Comparison of ENCODE assay signal across 8 mouse cellular contexts in the genomic region with DNA sequence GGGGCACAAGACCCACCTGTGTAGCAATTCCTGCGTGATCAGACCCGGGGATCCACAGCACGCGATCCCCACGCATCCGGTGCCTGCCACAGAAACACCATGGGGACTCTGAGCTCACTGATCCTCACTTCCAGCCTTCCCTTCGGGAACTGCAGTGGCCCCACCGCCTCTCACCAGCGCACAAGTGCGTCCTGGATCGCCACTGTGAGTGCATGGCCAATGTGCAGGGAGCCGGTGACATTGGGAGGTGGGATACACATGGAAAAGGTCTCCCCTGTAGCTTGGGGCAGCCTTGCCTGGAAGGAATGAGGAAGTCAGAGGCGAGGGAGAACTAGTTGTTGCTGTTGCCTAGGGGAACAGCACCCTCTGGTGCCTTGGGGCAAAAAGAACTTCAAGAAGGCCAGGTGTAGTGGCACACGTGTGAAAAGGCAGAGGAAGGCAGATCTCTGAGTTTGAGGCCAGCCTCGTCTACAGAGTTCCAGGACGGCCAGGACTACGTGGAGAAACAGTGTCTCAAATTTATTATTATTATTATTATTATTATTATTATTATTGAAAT. TPM values are rescaled to one million over a fixed set of nuclear protein-coding genes. Genes with fewer than 3 reads are reported as not detected.
A peak's percentile ranks its signal among the peaks of the same experiment; 100 is the strongest.
DNase-seq lines count a peak whose midpoint lies in the region; ATAC-seq lines count a peak whose summit lies in the region.

No protein-coding gene starts in this region.

- peaks cover 67% of the 10 kb centered on the region for H3K36me3 ChIP-seq in forebrain, embryonic 10.5 days (replicated peaks)
- H3K36me3 ChIP-seq in forebrain, embryonic 15.5 days = peaks cover 13% of the 10 kb centered on the region; the same call in 1 of the 2 replicates
- peaks cover 43% of the 10 kb centered on the region for H3K36me3 ChIP-seq in liver, embryonic 13.5 days
- H3K36me3 ChIP-seq in stomach, embryonic 15.5 days = peaks cover 36% of the 10 kb centered on the region

- no peak overlapping the region for H3K4me2 ChIP-seq in forebrain, embryonic 15.5 days (replicated peaks)
- H3K4me2 ChIP-seq in liver, embryonic 13.5 days = peak overlapping the region; percentile 97; the same call in 1 of the 2 replicates
- peak overlapping the region; percentile 80 for H3K4me2 ChIP-seq in stomach, embryonic 15.5 days

- H3K27ac ChIP-seq in forebrain, embryonic 10.5 days = peak overlapping the region; percentile 2; the same call in 1 of the 2 replicates
- no peak overlapping the region for H3K27ac ChIP-seq in forebrain, embryonic 15.5 days (replicated peaks)
- H3K27ac ChIP-seq in liver, embryonic 13.5 days = no peak overlapping the region; the same call in 1 of the 2 replicates
- H3K27ac ChIP-seq in stomach, embryonic 15.5 days = no peak overlapping the region

- no peak overlapping the region for H3K9ac ChIP-seq in forebrain, embryonic 15.5 days (replicated peaks)
- no peak overlapping the region for H3K9ac ChIP-seq in liver, embryonic 13.5 days
- no peak overlapping the region for H3K9ac ChIP-seq in stomach, embryonic 15.5 days

- no peak for DNase-seq in forebrain, embryonic 10.5 days (ENCODE audit: extremely low spot score, low spot score)
- peak; percentile 25 for DNase-seq in urinary bladder, postnatal 25 days (ENCODE audit: low spot score)
- DNase-seq in urinary bladder, adult 2 months (ENCODE audit: low spot score) = no peak
- DNase-seq in induced T-regulatory cell, adult 2 months (ENCODE audit: low read depth) = peak; percentile 53
- DNase-seq in liver, embryonic 13.5 days = no peak
- DNase-seq in gastrocnemius, postnatal 4 days (ENCODE audit: low spot score in 2 of 2) = no peak

- no peaks in the 10 kb centered on the region for H3K9me3 ChIP-seq in forebrain, embryonic 10.5 days
- H3K9me3 ChIP-seq in forebrain, embryonic 15.5 days = no peaks in the 10 kb centered on the region
- H3K9me3 ChIP-seq in liver, embryonic 13.5 days (replicated peaks) = no peaks in the 10 kb centered on the region
- H3K9me3 ChIP-seq in stomach, embryonic 15.5 days = no peaks in the 10 kb centered on the region

- no peak for ATAC-seq in forebrain, embryonic 15.5 days (replicated peaks)
- ATAC-seq in liver, embryonic 13.5 days (ENCODE audit: low read depth) = no peak
- no peak; the same call in 1 of the 2 replicates for ATAC-seq in stomach, embryonic 15.5 days (ENCODE audit: insufficient read depth, low FRiP score, low read depth)

- H3K27me3 ChIP-seq in forebrain, embryonic 10.5 days (ENCODE audit: poor library complexity, severe bottlenecking) = no peaks in the 10 kb centered on the region
- H3K27me3 ChIP-seq in forebrain, embryonic 15.5 days = no peaks in the 10 kb centered on the region
- H3K27me3 ChIP-seq in liver, embryonic 13.5 days = no peaks in the 10 kb centered on the region
- H3K27me3 ChIP-seq in stomach, embryonic 15.5 days (replicated peaks) = no peaks in the 10 kb centered on the region

- peak overlapping the region; percentile 60; the same call in 1 of the 2 replicates for H3K4me3 ChIP-seq in forebrain, embryonic 10.5 days
- H3K4me3 ChIP-seq in forebrain, embryonic 15.5 days = no peak overlapping the region
- H3K4me3 ChIP-seq in liver, embryonic 13.5 days (replicated peaks) = no peak overlapping the region
- H3K4me3 ChIP-seq in stomach, embryonic 15.5 days (replicated peaks) = no peak overlapping the region

- peaks cover 25% of the 10 kb centered on the region for H3K4me1 ChIP-seq in forebrain, embryonic 10.5 days
- peaks cover 16% of the 10 kb centered on the region for H3K4me1 ChIP-seq in forebrain, embryonic 15.5 days
- peaks cover 23% of the 10 kb centered on the region for H3K4me1 ChIP-seq in liver, embryonic 13.5 days (replicated peaks)
- peaks cover 12% of the 10 kb centered on the region for H3K4me1 ChIP-seq in stomach, embryonic 15.5 days

- 80% methylated on average over 17 of the region's 17 CpGs for WGBS in forebrain, embryonic 10.5 days
- WGBS in forebrain, embryonic 15.5 days = 80% methylated on average over 17 of the region's 17 CpGs
- WGBS in liver, embryonic 13.5 days (ENCODE audit: insufficient replicate concordance) = 76% methylated on average over 17 of the region's 17 CpGs
- 70% methylated on average over 17 of the region's 17 CpGs for WGBS in stomach, embryonic 15.5 days

RNA-seq across cellular contexts. Expression of a gene that starts 1.4 kb away (rescaled TPM):
- 19.3 and 20.2 TPM in 2 replicates for polyA plus RNA-seq in forebrain, embryonic 10.5 days (2016; fragmentation: Nextera tagmentation; extraction: Ambion mirVana)
- 16.2 and 18.1 TPM in 2 replicates for polyA plus RNA-seq in forebrain, embryonic 15.5 days (2015; fragmentation: Nextera tagmentation; extraction: Ambion mirVana)
- polyA plus RNA-seq in urinary bladder, adult 2 months (2012; rRNA removed) = 21.3 and 21.8 TPM in 2 replicates
- 7.7 TPM in 2 replicates for polyA plus RNA-seq in liver, embryonic 13.5 days (2015; fragmentation: Nextera tagmentation; extraction: Ambion mirVana)
- polyA plus RNA-seq in stomach, embryonic 15.5 days (2015; fragmentation: Nextera tagmentation; extraction: Ambion mirVana) = 18.6 and 21.5 TPM in 2 replicates
- total RNA-seq in gastrocnemius, postnatal 4 days (2021) = 10 to 100 TPM; 22.1 to 24.4 TPM

RNA-seq across cellular contexts. Expression of a gene that starts 7.5 kb away (rescaled TPM):
- polyA plus RNA-seq in forebrain, embryonic 10.5 days (2016; fragmentation: Nextera tagmentation; extraction: Ambion mirVana) = 59.3 and 62.3 TPM in 2 replicates
- 36.1 and 37.8 TPM in 2 replicates for polyA plus RNA-seq in forebrain, embryonic 15.5 days (2015; fragmentation: Nextera tagmentation; extraction: Ambion mirVana)
- polyA plus RNA-seq in urinary bladder, adult 2 months (2012; rRNA removed) = 19.8 and 22.4 TPM in 2 replicates
- 31.9 and 33.9 TPM in 2 replicates for polyA plus RNA-seq in liver, embryonic 13.5 days (2015; fragmentation: Nextera tagmentation; extraction: Ambion mirVana)
- polyA plus RNA-seq in stomach, embryonic 15.5 days (2015; fragmentation: Nextera tagmentation; extraction: Ambion mirVana) = 36.3 and 39.9 TPM in 2 replicates
- 10 to 100 TPM; 20.6 to 29.2 TPM for total RNA-seq in gastrocnemius, postnatal 4 days (2021)

RNA-seq across cellular contexts. Expression of a gene that starts 22.5 kb away (rescaled TPM):
- 0.12 and 0.14 TPM in 2 replicates for polyA plus RNA-seq in forebrain, embryonic 10.5 days (2016; fragmentation: Nextera tagmentation; extraction: Ambion mirVana)
- not detected in 2 replicates for polyA plus RNA-seq in forebrain, embryonic 15.5 days (2015; fragmentation: Nextera tagmentation; extraction: Ambion mirVana)
- 0.04 and 0.07 TPM in 2 replicates for polyA plus RNA-seq in urinary bladder, adult 2 months (2012; rRNA removed)
- polyA plus RNA-seq in liver, embryonic 13.5 days (2015; fragmentation: Nextera tagmentation; extraction: Ambion mirVana) = 0.03 and 0.06 TPM in 2 replicates
- polyA plus RNA-seq in stomach, embryonic 15.5 days (2015; fragmentation: Nextera tagmentation; extraction: Ambion mirVana) = 19.5 and 29.5 TPM in 2 replicates
- total RNA-seq in gastrocnemius, postnatal 4 days (2021) = not detected

RNA-seq across cellular contexts. Expression of a gene that starts 38.4 kb away (rescaled TPM):
- polyA plus RNA-seq in forebrain, embryonic 10.5 days (2016; fragmentation: Nextera tagmentation; extraction: Ambion mirVana) = 105 and 112 TPM in 2 replicates
- 127 TPM in 2 replicates for polyA plus RNA-seq in forebrain, embryonic 15.5 days (2015; fragmentation: Nextera tagmentation; extraction: Ambion mirVana)
- polyA plus RNA-seq in urinary bladder, adult 2 months (2012; rRNA removed) = 20.2 and 28.6 TPM in 2 replicates
- 2.9 and 3.7 TPM in 2 replicates for polyA plus RNA-seq in liver, embryonic 13.5 days (2015; fragmentation: Nextera tagmentation; extraction: Ambion mirVana)
- polyA plus RNA-seq in stomach, embryonic 15.5 days (2015; fragmentation: Nextera tagmentation; extraction: Ambion mirVana) = 74.0 and 78.4 TPM in 2 replicates
- total RNA-seq in gastrocnemius, postnatal 4 days (2021) = 10 to 100 TPM; 69.6 to 71.4 TPM

RNA-seq across cellular contexts. Expression of a gene that starts 39.6 kb away (rescaled TPM):
- polyA plus RNA-seq in forebrain, embryonic 10.5 days (2016; fragmentation: Nextera tagmentation; extraction: Ambion mirVana) = not detected in 2 replicates
- polyA plus RNA-seq in forebrain, embryonic 15.5 days (2015; fragmentation: Nextera tagmentation; extraction: Ambion mirVana) = not detected in 2 replicates
- polyA plus RNA-seq in urinary bladder, adult 2 months (2012; rRNA removed) = not detected in 2 replicates
- not detected in 2 replicates for polyA plus RNA-seq in liver, embryonic 13.5 days (2015; fragmentation: Nextera tagmentation; extraction: Ambion mirVana)
- 0.62 and 0.89 TPM in 2 replicates for polyA plus RNA-seq in stomach, embryonic 15.5 days (2015; fragmentation: Nextera tagmentation; extraction: Ambion mirVana)
- not detected for total RNA-seq in gastrocnemius, postnatal 4 days (2021)

Comparison
In these comparisons a context has a peak if more than half of its experiments do, and no peak if none do; other contexts are left out.
1. DNase-seq: peak in urinary bladder, postnatal 25 days (single experiment) and induced T-regulatory cell, adult 2 months (single experiment); none in forebrain, embryonic 10.5 days (single experiment), urinary bladder, adult 2 months (single experiment), liver, embryonic 13.5 days (single experiment) and gastrocnemius, postnatal 4 days (0 of 2).
2. RNA of a gene that starts 22.5 kb away (polyA plus RNA-seq): 19.5 to 29.5 TPM in stomach, embryonic 15.5 days; 0.12 to 0.14 TPM in forebrain, embryonic 10.5 days, 0.04 to 0.07 TPM in urinary bladder, adult 2 months, 0.03 to 0.06 TPM in liver, embryonic 13.5 days and not detected in forebrain, embryonic 15.5 days; every median in the first group is over 10 times any median in the second.